Mouse (Mus musculus): ENCODE results near the gene Klhl7. TPM values are rescaled to one million over a fixed set of nuclear protein-coding genes. Genes with fewer than 3 reads are reported as not detected.
"Not testable (repeated sequence)": the region's sequence is repeated elsewhere in the genome, so short reads cannot be mapped to it uniquely, and the experiment has no call there.

The Klhl7 gene
- total and polyA plus RNA-seq, 3 experiments = 0.91 to 37.6 (median 31.4) TPM

- no peak for DNase-seq
Measured at GRCm38 (mm10) chr5:24095393-24095792, 5.0 kb upstream of the Klhl7 start.

GRCm38 (mm10) chr5:24095881-24096280 lies 4.5 kb upstream of the Klhl7 start:
- DNase-seq = no peak

GRCm38 (mm10) chr5:24100810-24101311 lies 456 bp downstream of the Klhl7 start:
- peak; percentile 70 for DNase-seq

GRCm38 (mm10) chr5:24101446-24102140 lies 1.2 kb downstream of the Klhl7 start:
- DNase-seq = no peak

- DNase-seq = not testable (repeated sequence)
Measured at GRCm38 (mm10) chr5:24103235-24103634, 2.8 kb downstream of the Klhl7 start.

- no peak for DNase-seq
Measured at GRCm38 (mm10) chr5:24103841-24104240, 3.4 kb downstream of the Klhl7 start.

- no peak for DNase-seq
Measured at GRCm38 (mm10) chr5:24107071-24107739, 6.8 kb downstream of the Klhl7 start.

- no peak for DNase-seq
Measured at GRCm38 (mm10) chr5:24107740-24108098, 7.3 kb downstream of the Klhl7 start.

GRCm38 (mm10) chr5:24110068-24110467 lies 9.7 kb downstream of the Klhl7 start:
- peak; percentile 27 for DNase-seq

- DNase-seq = no peak
Measured at GRCm38 (mm10) chr5:24112116-24112903, 11.9 kb downstream of the Klhl7 start.

GRCm38 (mm10) chr5:24122221-24122620 lies 21.8 kb downstream of the Klhl7 start:
- no peak for DNase-seq

- no peak for DNase-seq
Measured at GRCm38 (mm10) chr5:24124175-24124574, 23.8 kb downstream of the Klhl7 start.

- no peak for DNase-seq
Measured at GRCm38 (mm10) chr5:24124579-24125276, 24.3 kb downstream of the Klhl7 start.

- no peak for DNase-seq
Measured at GRCm38 (mm10) chr5:24125910-24126636, 25.7 kb downstream of the Klhl7 start.

GRCm38 (mm10) chr5:24126967-24127366 lies 26.6 kb downstream of the Klhl7 start:
- DNase-seq = no peak

GRCm38 (mm10) chr5:24146964-24147363 lies 46.6 kb downstream of the Klhl7 start:
- no peak for DNase-seq

GRCm38 (mm10) chr5:24152199-24152598 lies 51.8 kb downstream of the Klhl7 start:
- no peak for DNase-seq

GRCm38 (mm10) chr5:24156774-24157173 lies 56.4 kb downstream of the Klhl7 start:
- DNase-seq = peak; percentile 8

- peak; percentile 97 for DNase-seq
Measured at GRCm38 (mm10) chr5:24164789-24165445, 64.5 kb downstream of the Klhl7 start, which contains the start of gene Nupl2. Nupl2 (plus strand) TSS chr5:24164963.

- DNase-seq = no peak
Measured at GRCm38 (mm10) chr5:24167263-24167662, 66.9 kb downstream of the Klhl7 start.

- no peak for DNase-seq
Measured at GRCm38 (mm10) chr5:24169881-24170280, 69.5 kb downstream of the Klhl7 start.

Measured in adrenal gland, adult 2 months (tissue).